In genomic region chr11:106382424-106382823, GRCm38 (mm10) we compare ENCODE assay signal across 1 mouse cellular context.
A peak's percentile ranks its signal among the peaks of the same experiment; 100 is the strongest.
TF ChIP-seq lines count a peak whose summit lies in the region.

No protein-coding gene starts in this region.

TF ChIP-seq in MEL, 35 proteins besides CTCF, POLR2A, EP300 and RAD21 (continued from another document):
- no peak for TF ChIP-seq NRF1 (IDR thresholded peaks at IDR 0.05; ENCODE audit: insufficient read depth, low read depth, low read length, poor library complexity, severe bottlenecking)
- peak; percentile 5; the same call in 1 of the 2 replicates for TF ChIP-seq ZC3H11A (IDR thresholded peaks at IDR 0.05; ENCODE audit: low read depth, low read length)
- peak; percentile 92 for TF ChIP-seq BHLHE40 (IDR thresholded peaks at IDR 0.05; ENCODE audit: borderline replicate concordance, low read depth, low read length)
- TF ChIP-seq MAFK (IDR thresholded peaks at IDR 0.05; ENCODE audit: borderline replicate concordance, low read depth, low read length), result peak; percentile 48; the same call in 1 of the 2 replicates
- peak; percentile 83 for TF ChIP-seq TAL1 (IDR thresholded peaks at IDR 0.05; ENCODE audit: low read length)
- peak; percentile 51; the same call in 1 of the 2 replicates for TF ChIP-seq KAT2A (conservative IDR thresholded peaks at IDR 0.05; ENCODE audit: low read depth, low read length)
- TF ChIP-seq TCF12 (IDR thresholded peaks at IDR 0.05; ENCODE audit: low read depth, low read length), result peak; percentile 94
- TF ChIP-seq MAX (IDR thresholded peaks at IDR 0.05; ENCODE audit: low read length), result peak; percentile 92
- TF ChIP-seq MYC (IDR thresholded peaks at IDR 0.05; ENCODE audit: low read depth, low read length), result peak; percentile 94
- no peak for TF ChIP-seq SMC3 (IDR thresholded peaks at IDR 0.05; ENCODE audit: low read depth, low read length)
- TF ChIP-seq E2F4 (IDR thresholded peaks at IDR 0.05; ENCODE audit: borderline replicate concordance, low read depth, low read length), result no peak
- peak; percentile 43 for TF ChIP-seq CHD2 (IDR thresholded peaks at IDR 0.05; ENCODE audit: low read length)
- TF ChIP-seq ZKSCAN1 (IDR thresholded peaks at IDR 0.05; ENCODE audit: low read depth, low read length), result no peak
- TF ChIP-seq MAZ (IDR thresholded peaks at IDR 0.05; ENCODE audit: low read depth, low read length), result peak; percentile 83; the same call in 1 of the 2 replicates
- no peak for TF ChIP-seq USF2 (IDR thresholded peaks at IDR 0.05; ENCODE audit: borderline replicate concordance in 1 of 2, insufficient read depth in 1 of 2, low read depth in 1 of 2, low read length in 2 of 2)
- peak; percentile 47; the same call in 1 of the 2 replicates for TF ChIP-seq USF1 (IDR thresholded peaks at IDR 0.05; ENCODE audit: low read depth, low read length)
